Mouse (Mus musculus): ENCODE results near the gene Ceacam15. TPM values are rescaled to one million over a fixed set of nuclear protein-coding genes. Genes with fewer than 3 reads are reported as not detected.

The Ceacam15 gene
- total RNA-seq, 1 experiment from 2014 or later: not detected

DNA sequence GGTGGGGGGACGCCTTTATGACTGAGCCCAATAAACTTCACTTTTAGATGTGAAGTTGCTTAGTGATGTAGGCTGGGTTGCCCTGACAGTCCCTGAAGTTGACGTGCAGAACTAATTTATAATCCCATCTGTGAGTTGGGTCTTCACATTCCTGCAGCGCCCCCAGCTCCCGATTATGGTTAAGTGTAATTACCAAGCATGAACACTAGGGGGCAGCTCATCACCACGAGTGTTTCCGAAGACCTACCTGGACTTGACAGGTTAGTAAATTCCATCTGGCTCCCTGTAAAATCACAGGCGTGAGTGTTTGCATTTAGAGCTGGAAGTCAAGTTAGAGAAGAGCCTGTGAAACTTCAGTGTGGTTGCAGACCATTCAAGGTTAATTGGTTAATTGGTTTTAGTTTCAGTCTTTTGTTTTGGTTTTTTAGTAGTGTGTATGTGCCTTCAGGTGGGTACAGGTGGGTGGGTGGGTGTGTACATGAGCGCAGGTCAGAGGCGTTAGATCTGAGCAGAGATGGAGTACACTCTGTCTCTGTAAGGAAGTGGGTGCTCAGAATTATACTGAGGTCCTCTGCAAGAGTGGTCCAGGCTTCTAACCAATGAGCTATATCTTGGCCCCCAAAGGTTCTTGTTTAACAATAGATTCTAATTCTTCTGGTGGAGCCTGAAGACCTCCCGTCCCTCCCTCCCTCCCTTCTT is 45.8 kb downstream of the Ceacam15 start:
- DNase-seq: peak; percentile 40

DNA sequence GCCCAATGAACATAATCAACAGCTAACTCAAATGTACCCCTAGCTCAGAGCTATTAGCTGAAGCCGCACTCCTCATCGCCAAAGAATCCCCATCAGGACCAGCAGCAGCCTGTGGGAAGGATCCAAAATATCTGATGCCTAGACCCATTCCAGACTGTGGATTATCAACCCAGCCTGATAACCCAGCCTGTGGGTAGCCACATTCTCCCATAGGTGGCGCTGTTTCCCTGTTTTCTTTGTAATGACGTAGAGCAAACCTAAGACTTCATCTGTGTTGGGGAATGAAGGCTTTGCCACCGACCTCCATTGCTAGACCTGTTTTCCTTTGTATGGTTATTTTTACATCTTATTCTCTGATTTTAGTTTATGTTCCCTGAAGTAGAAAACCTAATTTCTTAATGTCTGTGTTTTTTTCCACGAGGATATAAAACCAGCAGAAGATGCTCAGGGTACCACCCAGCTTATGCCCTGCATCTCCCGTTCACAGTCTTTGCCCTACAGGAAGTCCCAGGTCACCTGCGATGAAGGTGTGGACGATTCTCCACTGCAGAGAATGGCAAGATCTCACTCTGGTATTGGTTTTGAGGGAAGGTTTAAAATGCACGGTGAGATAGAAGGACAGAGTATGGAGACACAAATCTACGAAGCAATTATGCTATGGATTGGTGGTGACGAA is 47.3 kb downstream of the Ceacam15 start:
- peak; percentile 82 for DNase-seq

DNA sequence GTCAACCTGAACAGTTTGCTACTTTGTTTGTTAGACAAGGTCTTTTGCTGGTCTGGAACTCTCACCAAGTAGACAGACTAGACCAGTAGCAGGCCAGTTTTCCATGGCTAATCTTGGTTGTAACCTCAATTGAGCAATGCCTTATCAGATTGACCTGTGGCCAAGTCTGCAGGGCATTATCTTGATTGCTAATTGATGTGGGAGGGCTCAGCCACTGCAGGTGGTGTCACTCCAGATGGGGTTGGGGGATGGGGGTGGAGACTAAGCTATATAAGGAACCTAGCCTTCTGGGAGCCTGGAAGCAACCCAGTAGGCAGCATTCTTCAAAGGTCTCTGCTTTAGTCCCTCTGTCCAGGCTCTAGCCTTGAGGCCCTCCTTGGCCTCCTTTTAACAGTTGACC is 51.8 kb downstream of the Ceacam15 start:
- DNase-seq: no peak

DNA sequence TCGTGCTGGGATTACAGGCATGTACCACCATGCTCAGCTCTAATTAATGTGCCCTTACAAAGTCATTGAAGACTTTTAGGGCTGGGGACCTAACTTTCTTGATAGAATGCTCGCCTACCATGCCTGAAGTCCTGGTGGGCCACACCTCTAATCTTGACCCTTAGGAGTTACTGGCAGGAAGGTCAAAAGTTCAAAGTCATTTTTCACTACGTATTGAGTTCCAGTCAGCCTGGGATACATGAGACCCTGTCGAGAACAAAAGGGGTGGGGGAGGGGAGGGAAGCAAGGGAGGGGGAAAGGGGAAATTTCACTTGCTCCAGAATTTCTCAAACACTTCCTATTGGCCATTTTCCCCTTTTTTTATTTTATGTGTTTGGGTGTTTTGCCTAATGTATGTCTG is 52.4 kb downstream of the Ceacam15 start:
- no peak for DNase-seq

Other genes with a start within 250 kb of the Ceacam15 start
- gene Tmem160, start 222.9 kb downstream of the Ceacam15 start, total RNA-seq (2021): 46.2 and 49.2 TPM in 2 replicates
- not detected in 2 replicates for gene Npas1, start 198.0 kb downstream of the Ceacam15 start, total RNA-seq (2021)
- gene Arhgap35, start 60.7 kb downstream of the Ceacam15 start, total RNA-seq (2021): 55.2 and 57.6 TPM in 2 replicates
- not detected in 2 replicates for gene Ceacam9, start 46.2 kb upstream of the Ceacam15 start, total RNA-seq (2021)
- gene Ap2s1, start 62.7 kb upstream of the Ceacam15 start, total RNA-seq (2021): 130 and 147 TPM in 2 replicates
- 120 and 160 TPM in 2 replicates for gene Slc1a5, start 105.6 kb upstream of the Ceacam15 start, total RNA-seq (2021)
- 71.1 and 71.7 TPM in 2 replicates for gene Strn4, start 140.2 kb upstream of the Ceacam15 start, total RNA-seq (2021)
- 23.8 and 25.1 TPM in 2 replicates for gene Fkrp, start 141.0 kb upstream of the Ceacam15 start, total RNA-seq (2021)
- gene Prkd2, start 167.2 kb upstream of the Ceacam15 start, total RNA-seq (2021): 25.0 and 35.4 TPM in 2 replicates
- 2.6 and 4.1 TPM in 2 replicates for gene Dact3, start 199.6 kb upstream of the Ceacam15 start, total RNA-seq (2021)
- gene Gng8, start 216.1 kb upstream of the Ceacam15 start, total RNA-seq (2021): 0.59 and 0.60 TPM in 2 replicates
- 1.2 and 2.6 TPM in 2 replicates for gene Ptgir, start 230.8 kb upstream of the Ceacam15 start, total RNA-seq (2021)
- gene Calm3, start 248.4 kb upstream of the Ceacam15 start, total RNA-seq (2021): 222 and 231 TPM in 2 replicates